Mouse (Mus musculus) neural tube, embryonic 15.5 days (tissue): ENCODE results near the gene D630036H23Rik. TPM values are rescaled to one million over a fixed set of nuclear protein-coding genes. Genes with fewer than 3 reads are reported as not detected.

Source experiments
- ATAC-seq: fragments of 200-750 bp; cut with Nextera tagmentation; 2 replicates; pipeline ENCODE4 v1.8.0; 2017; ENCODE audit warnings: mild to moderate bottlenecking, moderate TSS enrichment, moderate library complexity; ENCODE audit not compliant: low FRiP score
- H3K27ac ChIP-seq: fragments of 300-500 bp; sonication (generic); replicated peaks from 2 replicates; pipeline ENCODE4 v1.5.1; 2015; ENCODE audit warnings: mild to moderate bottlenecking, inconsistent platforms
- H3K27me3 ChIP-seq: fragments of 300-500 bp; sonication (generic); replicated peaks from 2 replicates; pipeline ENCODE4 v1.6.1; 2015; ENCODE audit warnings: inconsistent platforms
- H3K36me3 ChIP-seq: fragments of 300-500 bp; sonication (generic); 2 replicates; pipeline ENCODE4 v1.6.1; 2015; ENCODE audit warnings: inconsistent platforms
- H3K4me1 ChIP-seq: fragments of 300-500 bp; sonication (generic); 2 replicates; pipeline ENCODE4 v1.6.1; 2015; ENCODE audit warnings: inconsistent platforms
- H3K4me2 ChIP-seq: fragments of 300-500 bp; sonication (generic); 2 replicates; pipeline ENCODE4 v1.6.1; 2015; ENCODE audit warnings: inconsistent platforms, mild to moderate bottlenecking, moderate library complexity
- H3K4me3 ChIP-seq: fragments of 300-500 bp; sonication (generic); replicated peaks from 2 replicates; pipeline ENCODE4 v1.5.1; 2015; ENCODE audit warnings: mild to moderate bottlenecking, inconsistent platforms
- H3K9ac ChIP-seq: fragments of 300-500 bp; sonication (generic); replicated peaks from 2 replicates; pipeline ENCODE4 v1.6.1; 2015; ENCODE audit warnings: mild to moderate bottlenecking, inconsistent platforms
- H3K9me3 ChIP-seq: fragments of 300-500 bp; sonication (generic); replicated peaks from 2 replicates; pipeline ENCODE4 v1.6.1; 2016; ENCODE audit warnings: inconsistent platforms
- WGBS: fragments of 180-500 bp; shearing (Covaris S2); methylation state at CpG from one replicate; pipeline ENCODE4 v1.1.7; 2015; ENCODE audit warnings: mixed read lengths; 5-methylcytosine and 5-hydroxymethylcytosine counted together
- polyA plus RNA-seq: library from polyadenylated mRNA; unstranded; fragments of >200 nt; fragmentation: Nextera tagmentation; extraction: Ambion mirVana; gene quantifications from 2 replicates; pipeline ENCODE4 v1.2.1, GENCODE M21; 2015

Gene D630036H23Rik
- polyA plus RNA-seq, 1 experiment from 2014 or later: 1.8 TPM

DNA sequence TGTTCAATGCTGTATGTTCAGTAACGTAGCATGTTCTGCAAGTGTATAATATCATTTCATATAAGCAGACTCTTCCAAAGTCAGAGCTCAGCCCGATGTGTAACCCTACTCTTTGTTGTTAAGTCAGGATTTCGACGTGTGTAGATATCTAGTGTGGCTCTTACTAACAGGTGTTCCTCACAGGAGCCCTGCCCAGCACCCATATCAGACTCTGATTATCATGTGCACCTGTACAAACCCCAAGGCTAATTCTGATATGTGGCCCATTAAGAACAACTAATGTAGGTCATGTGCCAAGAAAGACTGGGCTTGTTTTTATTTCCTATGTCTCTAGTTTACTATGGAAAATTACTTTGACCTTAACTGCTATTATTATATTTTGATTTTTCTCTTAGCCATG lies 18.0 kb downstream of the D630036H23Rik start:
- Histone ChIP-seq H3K9me3 (no peaks in the 10 kb centered on the region), H3K4me3 (no peak overlapping the region), H3K36me3 (no peaks in the 10 kb centered on the region), H3K4me1 (no peaks in the 10 kb centered on the region), H3K9ac (no peak overlapping the region), H3K4me2 (no peak overlapping the region), H3K27ac (no peak overlapping the region), H3K27me3 (no peaks in the 10 kb centered on the region)
- 93% methylated on average over 4 of the region's 4 CpGs for WGBS
- no peak for ATAC-seq

GRCm38 (mm10) chr12:36360693-36361092 lies 21.3 kb downstream of the D630036H23Rik start:
- no peak for ATAC-seq
- no peak overlapping the region for H3K4me3 ChIP-seq
- WGBS: 91% methylated on average over 5 of the region's 5 CpGs

DNA sequence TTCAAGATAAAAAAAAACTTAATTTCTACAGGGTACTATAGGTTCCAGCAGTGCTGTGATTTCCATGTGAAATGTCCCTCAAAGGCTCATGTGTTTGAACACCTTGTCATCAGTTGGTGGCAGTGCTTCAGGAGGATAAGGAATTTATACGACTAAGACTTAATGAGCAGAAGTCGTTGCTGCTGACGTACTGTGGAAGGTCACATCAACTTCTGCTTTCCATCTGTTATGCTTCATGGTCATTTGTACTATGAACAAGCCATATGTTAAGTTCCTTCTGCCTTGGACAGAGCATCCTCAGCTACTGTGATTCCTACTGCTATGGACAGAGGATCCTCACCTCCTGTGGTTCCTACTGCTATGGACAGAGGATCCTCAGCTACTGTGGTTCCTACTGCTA lies 21.9 kb downstream of the D630036H23Rik start:
- H3K27ac ChIP-seq: no peak overlapping the region
- no peaks in the 10 kb centered on the region for H3K9me3 ChIP-seq
- ATAC-seq: no peak
- H3K9ac ChIP-seq: no peak overlapping the region
- no peak overlapping the region for H3K4me3 ChIP-seq
- 84% methylated on average over 3 of the region's 3 CpGs for WGBS
- no peaks in the 10 kb centered on the region for H3K4me1 ChIP-seq
- no peaks in the 10 kb centered on the region for H3K27me3 ChIP-seq
- H3K4me2 ChIP-seq: no peak overlapping the region
- no peaks in the 10 kb centered on the region for H3K36me3 ChIP-seq

More at GRCm38 (mm10) chr12:36360693-36361092, 21.3 kb downstream of the D630036H23Rik start:
- no peaks in the 10 kb centered on the region for H3K4me1 ChIP-seq
- H3K27ac ChIP-seq: no peak overlapping the region
- no peak overlapping the region for H3K4me2 ChIP-seq
- H3K9me3 ChIP-seq: no peaks in the 10 kb centered on the region
- no peaks in the 10 kb centered on the region for H3K36me3 ChIP-seq
- H3K27me3 ChIP-seq: no peaks in the 10 kb centered on the region
- no peak overlapping the region for H3K9ac ChIP-seq

DNA sequence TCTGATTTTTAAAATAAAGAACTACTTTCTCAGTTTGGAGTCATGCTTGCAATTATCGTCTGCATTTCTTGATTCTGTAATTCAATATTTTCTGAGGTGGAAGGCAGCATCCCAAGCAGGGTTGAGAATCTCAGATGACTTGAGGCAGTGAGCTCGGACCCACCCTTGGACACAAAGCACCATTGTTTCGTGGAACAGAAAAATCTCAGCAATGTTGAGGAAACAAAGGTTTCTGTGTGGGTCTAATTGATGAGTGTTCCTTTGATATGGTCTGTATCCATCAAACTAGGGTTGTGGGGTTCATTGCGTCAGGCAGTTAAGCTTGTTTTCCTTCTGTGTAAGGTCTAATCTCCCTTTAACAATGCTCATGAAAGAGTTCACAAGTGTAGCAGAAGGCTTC lies 37.9 kb downstream of the D630036H23Rik start:
- WGBS: 58% methylated on average over 4 of the region's 4 CpGs
- H3K36me3 ChIP-seq: no peaks in the 10 kb centered on the region
- H3K9ac ChIP-seq: no peak overlapping the region
- no peaks in the 10 kb centered on the region for H3K27me3 ChIP-seq
- no peaks in the 10 kb centered on the region for H3K9me3 ChIP-seq
- no peaks in the 10 kb centered on the region for H3K4me1 ChIP-seq
- H3K4me2 ChIP-seq: no peak overlapping the region
- no peak overlapping the region for H3K27ac ChIP-seq
- no peak for ATAC-seq
- no peak overlapping the region for H3K4me3 ChIP-seq

DNA sequence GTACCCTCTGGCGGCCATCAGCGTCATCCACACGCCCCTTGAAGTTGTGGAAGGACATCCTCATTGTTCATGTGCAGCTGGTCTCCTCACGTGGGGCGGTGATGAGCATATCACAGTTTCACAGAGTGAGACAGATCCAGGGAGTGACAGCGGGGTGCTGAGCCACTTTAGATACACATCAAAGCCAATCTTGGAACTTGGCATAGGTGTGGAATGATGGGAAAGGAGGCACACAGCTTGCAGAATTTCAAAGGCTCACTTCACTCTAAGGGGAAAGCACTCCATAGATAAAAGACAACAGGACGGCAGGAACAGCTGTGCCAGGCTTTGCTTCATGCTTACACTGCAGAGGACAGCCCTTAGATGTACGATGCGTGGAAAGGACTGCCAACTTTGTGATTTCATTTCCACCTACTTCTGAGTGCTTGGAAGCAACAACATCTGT lies 48.1 kb downstream of the D630036H23Rik start:
- no peak for ATAC-seq
- no peak overlapping the region for H3K27ac ChIP-seq
- H3K9me3 ChIP-seq: no peaks in the 10 kb centered on the region
- H3K4me3 ChIP-seq: no peak overlapping the region
- no peak overlapping the region for H3K9ac ChIP-seq
- no peak overlapping the region for H3K4me2 ChIP-seq
- H3K36me3 ChIP-seq: no peaks in the 10 kb centered on the region
- no peaks in the 10 kb centered on the region for H3K27me3 ChIP-seq
- no peaks in the 10 kb centered on the region for H3K4me1 ChIP-seq
- 75% methylated on average over 9 of the region's 9 CpGs for WGBS

DNA sequence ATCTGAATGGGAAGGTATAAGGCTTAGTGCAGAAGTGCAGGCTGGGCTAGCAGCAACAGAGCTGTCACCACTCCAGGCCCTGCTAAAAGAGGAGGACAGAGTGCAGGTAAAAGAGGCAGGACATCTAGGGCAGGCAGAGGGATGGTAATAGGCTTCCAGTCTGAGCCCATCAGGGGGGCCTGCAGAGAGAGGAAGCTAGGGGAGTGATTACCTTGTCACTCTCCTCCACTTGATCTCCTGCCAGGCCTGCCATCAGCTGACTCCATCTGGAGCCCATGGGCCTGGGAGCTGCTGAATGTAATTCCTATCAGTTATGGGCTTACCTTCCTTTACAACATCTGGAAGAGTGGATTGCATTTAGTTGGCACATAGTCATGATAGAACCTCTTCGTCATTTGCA lies 49.3 kb downstream of the D630036H23Rik start:
- Histone ChIP-seq H3K36me3 (no peaks in the 10 kb centered on the region), H3K9ac (no peak overlapping the region), H3K4me1 (no peaks in the 10 kb centered on the region), H3K27ac (no peak overlapping the region), H3K27me3 (no peaks in the 10 kb centered on the region), H3K4me2 (no peak overlapping the region), H3K9me3 (no peaks in the 10 kb centered on the region), H3K4me3 (no peak overlapping the region)
- 82% methylated on average over 1 of the region's 1 CpGs for WGBS
- ATAC-seq: no peak

Other genes starting within 250 kb of the D630036H23Rik start
- 73.9 and 80.3 TPM in 2 replicates for gene Ankmy2, start 225.1 kb downstream of the D630036H23Rik start, polyA plus RNA-seq
- gene Bzw2, start 224.1 kb downstream of the D630036H23Rik start, polyA plus RNA-seq: 346 and 378 TPM in 2 replicates
- not detected in 2 replicates for gene Lrrc72, start 128.8 kb downstream of the D630036H23Rik start, polyA plus RNA-seq
- gene Sostdc1, start 68.0 kb downstream of the D630036H23Rik start, polyA plus RNA-seq: 14.0 and 15.2 TPM in 2 replicates
- gene Ispd, start 731 bp downstream of the D630036H23Rik start, polyA plus RNA-seq: 15.3 and 15.7 TPM in 2 replicates